Mouse (Mus musculus): Measurements from ENCODE around the gene Igf2.

Igf2 gene

GRCm38 (mm10) chr7:142666659-142667058, at the start of gene Igf2:
Gene Igf2 (minus strand): TSS chr7:142666816.
- in situ Hi-C loops (cut with MboI, MseI), result no loop called here

GRCm38 (mm10) chr7:142714783-142715498, 48.3 kb upstream of the Igf2 start:
- in situ Hi-C loops (cut with MboI, MseI), result no loop called here

GRCm38 (mm10) chr7:142706873-142707272, 40.3 kb upstream of the Igf2 start:
- in situ Hi-C loops (cut with MboI, MseI), result no loop called here

GRCm38 (mm10) chr7:142699334-142699860, 32.8 kb upstream of the Igf2 start:
- in situ Hi-C loops (cut with MboI, MseI), result no loop called here

GRCm38 (mm10) chr7:142678611-142679010, 12.0 kb upstream of the Igf2 start:
- in situ Hi-C loops (cut with MboI, MseI), result loop anchor here (5.0 kb wide), 3 partner anchors 71 to 346 kb away; partner anchors contain the start of gene Tnni2

- in situ Hi-C loops (cut with MboI, MseI), result loop anchor here (5.0 kb wide), 3 partner anchors 68 to 343 kb away; partner anchors contain the start of gene Tnni2
Measured at GRCm38 (mm10) chr7:142675644-142676043, 9.0 kb upstream of the Igf2 start.

- in situ Hi-C loops (cut with MboI, MseI), result loop anchor here (5.0 kb wide), 3 partner anchors 68 to 343 kb away; partner anchors contain the start of gene Tnni2
Measured at GRCm38 (mm10) chr7:142675141-142675540, 8.5 kb upstream of the Igf2 start.

GRCm38 (mm10) chr7:142672120-142672519, 5.5 kb upstream of the Igf2 start:
- in situ Hi-C loops (cut with MboI, MseI), result no loop called here

GRCm38 (mm10) chr7:142671067-142671466, 4.5 kb upstream of the Igf2 start:
- in situ Hi-C loops (cut with MboI, MseI), result no loop called here

- in situ Hi-C loops (cut with MboI, MseI), result no loop called here
Measured at GRCm38 (mm10) chr7:142669751-142670625, 3.4 kb upstream of the Igf2 start, which contains the start of gene Gm49394. Gene Gm49394 (minus strand): TSS chr7:142669942.

- in situ Hi-C loops (cut with MboI, MseI), result no loop called here
Measured at GRCm38 (mm10) chr7:142668328-142668727, 1.7 kb upstream of the Igf2 start.

- in situ Hi-C loops (cut with MboI, MseI), result no loop called here
Measured at GRCm38 (mm10) chr7:142667521-142667920, 905 bp upstream of the Igf2 start.

- in situ Hi-C loops (cut with MboI, MseI), result no loop called here
Measured at GRCm38 (mm10) chr7:142666109-142666508, 507 bp downstream of the Igf2 start.

- in situ Hi-C loops (cut with MboI, MseI), result no loop called here
Measured at GRCm38 (mm10) chr7:142665364-142665763, 1.3 kb downstream of the Igf2 start.

GRCm38 (mm10) chr7:142664465-142665029, 2.1 kb downstream of the Igf2 start:
- in situ Hi-C loops (cut with MboI, MseI), result no loop called here

GRCm38 (mm10) chr7:142663931-142664421, 2.6 kb downstream of the Igf2 start:
- in situ Hi-C loops (cut with MboI, MseI), result no loop called here

GRCm38 (mm10) chr7:142663151-142663550, 3.5 kb downstream of the Igf2 start:
- in situ Hi-C loops (cut with MboI, MseI), result no loop called here

- in situ Hi-C loops (cut with MboI, MseI), result no loop called here
Measured at GRCm38 (mm10) chr7:142661811-142662210, 4.8 kb downstream of the Igf2 start.

- in situ Hi-C loops (cut with MboI, MseI), result no loop called here
Measured at GRCm38 (mm10) chr7:142661046-142661445, 5.6 kb downstream of the Igf2 start.

- in situ Hi-C loops (cut with MboI, MseI), result no loop called here
Measured at GRCm38 (mm10) chr7:142660651-142660945, 6.0 kb downstream of the Igf2 start.

- in situ Hi-C loops (cut with MboI, MseI), result no loop called here
Measured at GRCm38 (mm10) chr7:142659767-142660650, 6.6 kb downstream of the Igf2 start.

Data from regulatory T cell (primary cell).